Comparison of ENCODE assay signal across 9 mouse cellular contexts in the genomic region with DNA sequence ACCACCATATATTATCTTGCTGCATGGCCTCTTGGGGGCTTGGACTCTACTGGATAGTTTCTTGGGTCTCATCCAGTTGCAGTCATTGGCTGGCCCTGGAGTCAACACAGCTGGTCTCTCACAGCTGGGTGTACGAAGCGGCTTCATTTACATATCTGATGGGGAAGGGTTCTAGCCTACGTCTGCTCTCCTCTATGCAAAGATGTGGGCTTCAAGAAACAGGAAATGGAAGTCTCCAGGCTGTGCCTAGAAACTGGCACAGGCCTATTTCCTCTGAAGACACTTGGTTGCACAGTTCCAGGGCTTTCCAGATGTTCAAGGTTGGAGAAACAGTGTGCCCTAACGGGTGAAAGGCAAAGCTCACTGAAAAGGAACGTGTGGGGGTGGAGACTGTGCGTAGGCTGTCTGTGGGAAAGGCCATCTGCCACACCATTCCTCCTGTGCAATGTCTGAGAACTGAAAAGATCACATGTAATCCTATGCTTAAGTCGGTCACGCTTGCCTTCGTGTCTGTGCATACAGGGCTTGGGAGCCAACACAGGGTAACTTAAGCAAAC. TPM values are rescaled to one million over a fixed set of nuclear protein-coding genes. Genes with fewer than 3 reads are reported as not detected.
DNase-seq lines count a peak whose midpoint lies in the region; ATAC-seq lines count a peak whose summit lies in the region.
"Had no signal": no experiment of that assay in that cellular context is flagged by ENCODE, and none has a peak within 500 bp of the region (broad histone marks: within the 10 kb centered on the region; RNA-seq: fewer than 3 reads in every experiment).

No protein-coding gene starts in this region.

- no peaks in the 10 kb centered on the region for H3K9me3 ChIP-seq in heart, embryonic 16.5 days (replicated peaks; ENCODE audit: control insufficient read depth, low read length)
- no peaks in the 10 kb centered on the region for H3K9me3 ChIP-seq in midbrain, embryonic 15.5 days
- H3K9me3 ChIP-seq: liver, embryonic 15.5 days had no signal

- H3K27me3 ChIP-seq in heart, embryonic 16.5 days (ENCODE audit: control insufficient read depth, insufficient read depth, low read length) = no peaks in the 10 kb centered on the region
- no peaks in the 10 kb centered on the region for H3K27me3 ChIP-seq in midbrain, embryonic 15.5 days (replicated peaks)
- H3K27me3 ChIP-seq: liver, embryonic 15.5 days had no signal

- H3K4me3 ChIP-seq in heart, embryonic 16.5 days (ENCODE audit: low read length) = no peak overlapping the region
- H3K4me3 ChIP-seq in midbrain, embryonic 15.5 days = no peak overlapping the region
- H3K4me3 ChIP-seq: liver, embryonic 15.5 days had no signal

- 44% methylated on average over 9 of the region's 9 CpGs for WGBS in heart, embryonic 16.5 days
- 45% methylated on average over 9 of the region's 9 CpGs for WGBS in midbrain, embryonic 15.5 days

- no peak overlapping the region for H3K4me2 ChIP-seq in heart, embryonic 16.5 days (ENCODE audit: low read depth, low read length)
- no peak overlapping the region for H3K4me2 ChIP-seq in midbrain, embryonic 15.5 days
- H3K4me2 ChIP-seq: liver, embryonic 15.5 days had no signal

- H3K9ac ChIP-seq in heart, embryonic 16.5 days (ENCODE audit: low read length) = no peak overlapping the region
- no peak overlapping the region for H3K9ac ChIP-seq in midbrain, embryonic 15.5 days
- H3K9ac ChIP-seq: liver, embryonic 15.5 days had no signal

- no peaks in the 10 kb centered on the region for H3K36me3 ChIP-seq in heart, embryonic 16.5 days (ENCODE audit: control insufficient read depth, insufficient read depth)
- no peaks in the 10 kb centered on the region for H3K36me3 ChIP-seq in midbrain, embryonic 15.5 days (replicated peaks)
- H3K36me3 ChIP-seq: liver, embryonic 15.5 days had no signal

- peaks cover 51% of the 10 kb centered on the region for H3K4me1 ChIP-seq in heart, embryonic 16.5 days (ENCODE audit: control insufficient read depth, insufficient read depth, low read length)
- peaks cover 21% of the 10 kb centered on the region for H3K4me1 ChIP-seq in midbrain, embryonic 15.5 days
- H3K4me1 ChIP-seq: liver, embryonic 15.5 days had no signal

- DNase-seq in kidney, adult 9 months = peak; percentile 43
- no peak for DNase-seq in kidney, adult 11 months
- peak; percentile 33 for DNase-seq in cerebellum, adult 8-10 months
- DNase-seq in thymus, adult 18-20 months = no peak
- DNase-seq in embryo, embryonic 11 days = no peak

- peak; percentile 60 for ATAC-seq in heart, embryonic 16.5 days (replicated peaks; ENCODE audit: extremely low read depth, insufficient read depth, low FRiP score)
- 0 out of 2 replicates have a peak, but pooled peaks have one; percentile 25 for ATAC-seq in midbrain, embryonic 15.5 days (replicated peaks)
- ATAC-seq in megakaryocyte, adult 5-6 weeks (ENCODE audit: poor library complexity, severe bottlenecking) = no peak

- H3K27ac ChIP-seq in heart, embryonic 16.5 days (ENCODE audit: low read length) = peak overlapping the region; percentile 82
- no peak overlapping the region for H3K27ac ChIP-seq in midbrain, embryonic 15.5 days
- H3K27ac ChIP-seq: liver, embryonic 15.5 days had no signal

RNA-seq across cellular contexts. Expression of a gene that starts 20.8 kb away (rescaled TPM):
- 7.4 and 8.7 TPM in 2 replicates for polyA plus RNA-seq in heart, embryonic 16.5 days (2015; fragmentation: Nextera tagmentation; extraction: Ambion mirVana)
- 6.5 and 8.7 TPM in 2 replicates for polyA plus RNA-seq in midbrain, embryonic 15.5 days (2015; fragmentation: Nextera tagmentation; extraction: Ambion mirVana)
- total RNA-seq in megakaryocyte, adult 5-6 weeks (2015) = 0.02 and 0.04 TPM in 2 replicates
- 0.07 and 0.12 TPM in 2 replicates for total RNA-seq in megakaryocyte, adult 5-6 weeks (2017)

Comparison
In these comparisons a context has a peak if more than half of its experiments do, and no peak if none do; other contexts are left out.
1. DNase-seq: peak in kidney, adult 9 months (single experiment) and cerebellum, adult 8-10 months (single experiment); none in kidney, adult 11 months (single experiment), thymus, adult 18-20 months (0 of 2) and embryo, embryonic 11 days (single experiment).